Mouse (Mus musculus) testis, postnatal 10 days (tissue): ENCODE results near the gene Filip1l.

Experiments
- DNase-seq: peaks from one replicate; pipeline ENCODE4 v3.0.0; 2021; ENCODE audit warnings: low spot score

Gene Filip1l

DNA sequence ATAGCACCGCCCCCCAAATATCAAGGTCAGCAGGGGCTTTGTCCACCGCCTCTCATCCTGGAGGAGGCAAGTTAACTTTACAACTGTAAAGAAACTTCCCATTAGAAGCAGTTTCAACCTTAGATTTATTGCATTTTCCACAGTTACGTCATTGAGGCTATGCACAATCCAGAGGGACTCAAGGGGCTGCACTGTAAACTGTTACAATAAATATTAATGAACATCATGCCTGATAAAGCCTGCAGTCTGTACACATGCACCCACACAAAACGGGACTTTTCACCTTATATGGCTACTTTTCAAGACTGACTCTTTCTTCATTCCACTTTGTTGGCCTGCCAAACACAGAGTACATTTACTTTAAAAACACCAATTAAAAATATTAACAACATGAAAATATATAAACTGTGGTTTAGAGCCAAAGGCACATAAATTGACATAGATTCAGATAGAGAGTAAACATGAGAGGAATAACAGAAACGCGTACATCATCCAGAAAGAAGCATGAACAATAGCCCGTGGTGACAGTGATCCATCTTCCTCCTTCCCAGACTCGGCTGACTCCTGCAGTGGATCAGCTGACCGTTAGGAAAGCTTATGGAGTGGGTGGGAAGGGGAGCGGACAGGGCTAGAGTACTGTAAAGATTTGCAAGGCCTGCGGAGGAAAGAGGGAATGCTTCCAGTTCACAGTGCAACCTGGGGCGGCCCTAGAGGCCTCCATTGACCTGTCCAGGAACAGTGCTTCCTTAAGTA lies 131.3 kb downstream of the Filip1l start:
- DNase-seq = no peak

DNA sequence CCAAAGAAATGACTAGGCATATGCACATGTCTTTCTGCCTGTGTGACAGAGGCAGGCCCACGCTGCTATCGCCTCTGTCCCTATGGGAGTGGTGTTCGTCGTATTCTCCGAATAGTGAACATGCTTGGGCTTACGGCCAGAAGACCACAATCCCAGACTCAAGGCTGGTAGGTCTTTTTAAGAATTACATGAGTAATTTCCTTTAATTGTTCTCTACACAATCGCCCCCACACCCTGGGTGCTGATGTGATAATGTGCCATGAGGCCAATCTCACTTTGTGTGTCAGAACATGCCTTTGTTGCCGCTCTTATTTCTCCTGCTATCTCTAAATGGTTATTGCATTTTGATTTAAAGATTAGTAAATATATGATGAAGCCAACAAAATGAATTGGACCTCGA lies 132.4 kb downstream of the Filip1l start:
- no peak for DNase-seq

DNA sequence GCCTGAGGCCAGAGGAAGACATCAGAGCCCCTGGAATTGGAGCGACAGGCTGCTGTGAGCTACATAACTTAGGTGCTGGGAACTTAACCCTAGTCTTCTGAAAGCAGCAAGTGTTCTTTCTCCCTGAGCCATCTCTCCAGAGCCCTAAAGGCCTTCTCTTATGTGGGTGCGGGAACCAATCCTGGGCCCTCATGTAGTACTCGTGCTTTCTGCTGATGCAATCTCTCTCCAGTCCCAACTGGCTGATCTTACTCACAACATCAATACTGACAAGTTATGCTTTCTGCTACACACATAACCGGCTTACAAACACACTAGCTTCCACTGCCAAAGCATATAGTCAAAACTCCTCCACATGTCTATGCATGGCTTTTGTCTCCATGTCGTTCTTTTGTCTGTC lies 133.4 kb downstream of the Filip1l start:
- no peak for DNase-seq

DNA sequence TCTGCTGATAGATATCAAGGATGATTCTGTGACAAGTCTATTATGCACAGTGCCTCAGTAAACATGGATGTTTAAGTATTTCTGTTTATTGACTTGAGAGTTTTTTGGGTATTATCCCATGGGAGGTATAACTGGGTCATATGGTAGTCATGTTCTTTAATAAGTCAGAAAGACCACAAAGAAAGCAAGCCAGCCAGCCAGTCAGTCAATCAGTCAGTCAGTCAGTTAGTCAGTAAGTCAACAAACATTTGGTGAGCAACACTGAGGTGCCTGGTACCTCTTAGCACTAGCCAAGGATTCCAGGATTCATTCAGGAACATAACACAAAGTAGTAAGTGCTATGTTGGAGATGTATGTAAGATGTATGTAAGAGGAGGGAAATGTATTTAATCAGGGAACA lies 135.8 kb downstream of the Filip1l start:
- no peak for DNase-seq

DNA sequence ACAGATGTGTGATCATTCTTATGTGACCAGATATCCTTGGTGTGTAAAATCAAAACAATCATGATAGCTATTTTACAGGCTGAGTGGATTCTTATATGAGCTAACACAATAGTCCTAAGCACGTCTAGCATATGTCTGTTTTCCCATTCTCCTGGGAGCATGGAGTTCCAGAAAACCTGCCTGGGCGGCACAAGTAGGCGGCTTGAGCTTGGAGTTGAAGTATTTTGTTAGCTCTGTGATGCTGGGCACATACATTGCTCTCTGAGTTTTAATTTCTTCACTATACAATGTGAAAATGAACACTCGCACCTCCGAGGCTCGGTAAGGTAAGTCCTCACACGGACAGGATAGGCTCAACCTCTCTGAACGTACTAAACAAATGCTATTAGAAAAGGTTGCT lies 137.8 kb downstream of the Filip1l start:
- DNase-seq = no peak

DNA sequence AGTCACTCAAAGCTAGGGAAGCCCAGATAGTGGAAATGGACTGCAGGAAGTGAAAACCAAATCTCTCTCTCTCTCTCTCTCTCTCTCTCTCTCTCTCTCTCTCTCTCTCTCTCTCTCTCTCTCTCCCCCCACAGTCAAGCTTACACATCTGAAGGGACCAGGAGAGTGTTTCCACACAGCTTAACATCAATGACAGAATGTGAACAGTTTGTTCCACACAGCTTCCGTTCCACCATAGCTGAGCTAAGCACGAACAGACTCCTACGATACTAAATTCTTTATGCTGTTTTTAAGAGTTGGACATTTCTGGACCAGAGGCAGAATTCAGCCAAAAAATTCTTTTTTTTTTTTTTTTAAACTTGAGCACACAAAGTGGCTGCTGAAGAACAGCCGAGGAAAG lies 139.0 kb downstream of the Filip1l start:
- DNase-seq = no peak

DNA sequence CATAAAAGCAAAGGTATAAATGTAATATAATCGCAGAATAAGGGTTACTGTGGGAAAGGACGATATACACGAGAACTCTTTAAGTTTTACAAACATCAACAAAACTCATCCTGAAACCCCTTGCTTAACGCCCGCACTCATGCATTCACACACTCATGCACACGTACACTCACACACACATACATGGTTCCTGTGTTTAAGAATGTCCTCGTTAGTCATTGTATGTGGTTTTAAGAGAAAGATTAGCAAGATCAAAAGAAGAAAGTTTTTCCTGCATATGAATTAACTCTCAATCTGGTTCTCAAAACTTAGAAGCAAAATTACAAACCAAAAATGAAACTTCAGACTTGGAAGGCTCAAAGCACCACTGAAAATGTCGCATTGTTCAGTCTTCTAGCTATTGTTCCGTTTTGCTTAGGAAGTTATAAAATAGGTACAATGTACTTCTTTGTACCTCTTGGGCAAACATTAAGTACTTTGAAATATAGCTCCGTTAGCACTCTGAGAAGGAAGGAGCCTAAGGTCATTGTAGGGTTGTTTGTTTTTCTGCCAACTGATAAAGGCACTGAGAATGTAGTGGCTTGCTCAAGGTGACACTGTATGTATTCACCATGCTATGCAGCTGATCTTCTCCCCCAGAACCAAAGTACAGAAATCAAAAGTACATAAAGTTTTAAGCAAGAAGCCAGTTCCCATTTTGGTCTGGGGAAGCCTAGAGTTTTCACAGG lies 142.7 kb downstream of the Filip1l start:
- DNase-seq = no peak

DNA sequence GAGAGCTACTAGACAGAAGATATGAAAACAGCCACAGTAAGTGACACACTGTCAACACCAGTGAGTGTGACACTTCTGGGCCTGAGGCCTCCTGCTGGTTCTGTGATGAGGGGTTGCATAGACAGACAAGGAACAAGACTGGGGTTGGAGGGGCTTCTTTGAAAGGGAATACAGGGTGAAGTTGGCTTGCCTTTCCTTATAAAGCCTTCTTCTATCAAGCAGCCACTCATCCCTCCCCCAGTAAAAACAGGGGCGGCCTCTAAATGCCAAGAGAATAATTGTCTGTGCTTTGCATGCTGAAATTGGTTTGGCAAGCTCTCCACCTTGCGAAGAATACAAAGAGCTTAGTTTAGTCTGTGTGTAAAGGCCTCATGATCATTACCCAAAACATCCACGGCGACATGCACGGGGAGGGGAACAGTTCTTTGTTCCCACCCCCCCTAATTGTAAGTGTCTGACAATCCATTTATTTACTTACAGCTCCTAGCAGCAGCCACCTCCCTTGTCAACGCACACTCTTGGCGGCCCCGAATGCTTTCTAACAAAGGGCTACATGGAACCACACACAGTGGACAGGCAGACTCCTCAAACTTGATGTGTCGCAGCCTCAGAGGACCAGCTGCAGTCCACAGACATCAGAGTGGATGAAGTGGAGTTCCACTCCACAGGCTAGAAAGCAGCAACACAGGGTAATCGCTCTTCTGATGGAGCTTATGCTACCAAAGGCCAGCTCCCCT lies 143.7 kb downstream of the Filip1l start:
- DNase-seq = no peak

DNA sequence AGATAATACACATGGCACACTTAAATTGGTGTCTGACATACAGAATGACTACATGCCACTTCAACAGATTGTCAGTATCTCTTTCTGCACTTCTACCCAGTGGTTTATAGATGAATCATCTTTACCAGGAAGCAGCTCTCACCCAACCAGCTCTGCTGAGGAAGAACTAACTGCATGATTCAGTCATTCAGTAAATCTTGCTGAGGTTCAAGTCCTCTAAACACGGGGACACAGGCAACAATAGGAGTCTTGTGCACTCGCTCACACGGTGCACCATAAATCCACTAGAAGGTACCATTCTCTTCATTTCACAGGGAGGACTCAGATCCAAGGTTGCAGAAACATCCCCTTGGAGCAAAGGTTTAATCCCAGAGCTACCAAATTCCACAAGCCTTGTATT lies 148.0 kb downstream of the Filip1l start:
- no peak for DNase-seq

DNA sequence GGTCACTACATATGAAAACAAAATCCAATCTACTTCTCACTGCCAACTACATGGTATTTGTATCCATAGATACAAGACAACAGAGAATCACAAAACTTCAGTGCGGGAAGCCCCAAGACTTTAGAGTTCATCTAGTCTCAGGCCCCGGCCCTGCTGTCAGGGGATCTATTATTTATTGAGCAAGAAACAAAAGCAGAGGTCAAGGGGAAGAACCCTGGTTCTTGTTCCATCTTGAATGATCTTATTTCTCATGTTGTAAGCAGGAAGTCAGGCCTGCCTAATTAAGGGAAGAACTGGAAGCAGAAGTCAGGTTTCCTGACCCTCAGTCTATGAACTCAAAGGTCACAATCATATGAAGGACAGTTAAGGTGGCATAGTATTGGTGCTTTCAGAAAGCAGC lies 149.3 kb downstream of the Filip1l start:
- DNase-seq = no peak

DNA sequence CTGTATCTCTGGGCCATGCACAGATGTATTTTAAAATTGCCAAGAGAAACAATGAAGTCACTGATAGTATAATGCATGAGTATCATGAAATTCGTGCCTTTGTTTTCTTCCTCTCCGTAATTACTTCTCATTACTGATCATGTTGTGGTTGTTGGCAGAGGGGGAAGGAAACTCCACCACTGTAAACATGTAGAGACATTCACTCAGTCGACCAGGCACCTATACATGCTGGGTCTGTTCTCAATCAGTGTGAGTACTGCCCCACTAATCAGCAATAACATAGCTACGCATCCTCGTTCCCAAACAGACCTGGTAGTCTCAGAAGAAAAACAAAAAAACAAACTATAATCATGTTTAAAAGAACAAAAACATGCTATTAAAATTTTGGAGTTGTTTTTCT lies 149.9 kb downstream of the Filip1l start:
- no peak for DNase-seq

DNA sequence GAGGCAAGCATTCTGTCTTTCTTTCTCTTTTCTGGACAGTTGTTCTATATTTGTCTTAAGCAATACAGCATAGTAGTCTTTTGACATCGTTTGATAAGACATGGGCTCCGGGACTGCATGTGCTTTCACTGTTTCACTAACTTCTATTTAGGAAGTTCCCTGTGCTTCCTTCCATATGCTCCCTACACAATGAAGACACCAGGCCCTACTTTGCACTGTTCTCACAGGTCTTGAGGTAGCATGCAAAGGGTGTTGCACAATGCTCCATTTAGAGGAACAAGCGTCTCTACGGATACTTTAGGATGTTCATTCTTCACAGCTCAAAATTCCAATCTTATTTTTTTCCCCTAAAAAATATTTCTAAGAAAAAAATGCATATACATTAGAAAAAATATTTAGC lies 151.8 kb downstream of the Filip1l start:
- no peak for DNase-seq

DNA sequence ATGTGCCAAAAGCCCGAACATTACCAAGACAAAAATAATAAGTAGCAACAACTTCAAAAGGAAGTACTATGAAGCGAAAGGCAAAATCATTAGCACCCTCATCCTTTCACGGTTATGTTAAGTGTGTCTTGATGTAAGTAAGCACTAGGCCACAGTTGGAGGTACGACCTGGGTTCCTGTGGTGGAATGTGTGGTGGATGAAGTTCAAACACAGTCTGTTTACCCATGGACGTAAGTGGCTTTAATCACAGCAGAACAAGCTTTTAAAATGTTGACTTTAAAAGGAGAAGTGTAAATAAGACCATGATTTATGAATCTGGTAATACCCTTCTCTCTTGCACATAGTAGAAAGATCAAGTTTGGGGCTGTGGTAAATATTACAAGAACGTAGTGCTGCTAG lies 153.2 kb downstream of the Filip1l start:
- no peak for DNase-seq

DNA sequence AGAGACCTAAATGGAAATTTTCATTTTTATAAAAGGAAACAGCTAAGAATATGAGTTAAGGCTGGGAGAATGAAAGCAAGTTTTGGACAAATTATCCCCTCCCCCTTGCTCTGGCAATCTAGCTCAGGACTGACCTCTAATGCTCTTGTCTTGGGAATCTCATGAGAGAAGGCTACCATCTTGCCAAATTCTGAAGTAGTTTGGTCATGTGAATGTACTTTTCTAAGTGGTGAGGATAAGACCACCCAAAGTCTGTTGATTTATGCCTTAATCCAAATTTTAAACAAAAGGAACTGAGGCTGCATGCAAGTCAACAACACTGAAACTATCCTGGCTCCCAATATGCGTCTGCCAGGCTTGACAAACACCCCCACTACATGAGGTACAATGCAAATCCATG lies 155.5 kb downstream of the Filip1l start:
- DNase-seq = no peak

DNA sequence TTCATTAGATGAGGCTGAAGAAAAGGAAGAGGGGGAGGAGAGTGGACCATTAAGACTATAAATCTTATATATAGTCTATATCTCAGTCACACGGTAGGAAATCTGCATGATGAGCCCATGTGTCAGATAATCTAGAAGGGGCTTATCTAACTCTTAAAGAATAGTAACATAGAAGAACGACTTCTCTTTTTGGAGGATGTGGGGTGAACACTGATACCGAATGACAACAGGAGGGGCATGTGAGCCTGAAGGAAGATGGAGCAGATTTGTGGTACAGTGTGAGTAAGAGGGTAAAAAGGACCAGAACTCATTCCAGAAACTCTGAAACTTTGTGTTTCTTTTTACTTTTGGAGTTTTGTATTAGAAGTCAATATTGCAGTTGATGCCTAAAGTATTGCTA lies 156.2 kb downstream of the Filip1l start:
- DNase-seq = no peak

DNA sequence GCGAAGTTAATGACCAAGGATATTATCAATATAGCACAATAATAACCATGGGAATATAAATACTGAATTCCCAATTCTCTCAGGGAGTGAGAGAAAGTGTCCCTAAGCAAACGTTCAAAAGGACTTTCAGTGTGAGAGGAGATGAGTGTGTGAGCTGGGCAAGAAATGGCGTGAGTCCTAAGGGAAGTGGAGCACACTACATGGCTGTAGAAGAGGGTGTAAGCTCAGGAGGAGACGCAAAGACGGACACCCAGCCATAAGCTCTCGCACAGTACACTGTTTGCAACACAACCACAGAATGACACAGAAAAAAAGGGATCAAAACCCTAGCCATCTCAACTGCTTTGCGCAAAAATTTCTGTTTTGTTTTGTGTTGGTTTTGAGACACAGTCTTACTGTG lies 160.7 kb downstream of the Filip1l start:
- no peak for DNase-seq

DNA sequence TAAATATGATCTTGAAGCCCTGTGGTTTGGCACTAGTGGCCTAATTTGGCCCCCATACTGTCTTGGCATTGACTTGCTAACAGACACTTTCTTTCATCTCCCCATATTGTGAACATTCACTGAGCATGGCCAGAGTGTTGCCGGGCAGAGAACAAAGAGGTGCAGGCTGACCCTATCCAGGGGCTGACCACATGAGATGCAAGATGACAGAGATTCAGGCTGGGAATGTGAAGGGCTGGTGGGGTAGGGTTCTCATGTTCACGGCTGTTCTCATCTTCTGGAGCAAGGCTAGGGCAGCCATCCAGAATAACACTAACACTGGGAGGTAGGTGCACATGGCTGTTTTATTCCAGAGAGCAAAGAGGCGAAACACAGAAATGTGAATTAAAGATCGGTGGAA lies 161.5 kb downstream of the Filip1l start:
- DNase-seq = no peak

DNA sequence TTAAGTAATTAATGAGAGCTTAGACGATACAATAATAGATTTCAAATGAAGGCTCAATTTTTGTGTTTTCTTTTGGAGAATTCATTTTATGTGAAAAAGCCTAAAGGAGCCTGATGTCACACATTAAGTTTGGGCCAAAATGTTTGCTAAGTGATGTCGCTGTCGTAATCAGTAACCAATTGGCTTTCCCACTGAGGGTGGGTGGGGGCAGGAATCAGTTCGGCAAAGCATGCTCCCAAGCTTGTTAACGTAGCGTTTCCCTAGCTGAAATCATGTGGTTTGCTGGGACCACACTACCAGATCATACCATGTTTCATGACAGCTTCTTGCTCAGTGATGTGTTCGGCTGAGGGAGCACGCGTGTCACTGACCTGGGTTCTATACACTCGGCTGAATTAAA lies 162.7 kb downstream of the Filip1l start:
- no peak for DNase-seq

DNA sequence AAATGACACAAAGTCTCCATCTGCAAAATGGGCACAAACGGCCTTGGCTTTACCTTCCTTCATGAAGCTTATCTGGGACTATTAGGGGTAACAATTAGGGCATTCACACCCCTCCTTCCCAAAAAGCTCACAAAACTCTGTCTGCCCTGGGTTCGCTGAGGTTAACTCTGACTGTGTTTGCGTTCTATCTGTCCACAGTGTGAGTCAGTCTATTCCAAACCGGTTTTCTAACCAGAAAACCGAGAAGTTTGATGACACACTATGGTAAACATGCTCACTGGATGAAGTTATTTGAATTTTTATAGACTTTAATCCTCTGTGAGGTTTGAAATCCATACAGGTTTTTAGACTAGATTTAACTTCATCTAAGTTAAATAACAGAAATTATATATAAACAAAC lies 172.2 kb downstream of the Filip1l start:
- DNase-seq = no peak

DNA sequence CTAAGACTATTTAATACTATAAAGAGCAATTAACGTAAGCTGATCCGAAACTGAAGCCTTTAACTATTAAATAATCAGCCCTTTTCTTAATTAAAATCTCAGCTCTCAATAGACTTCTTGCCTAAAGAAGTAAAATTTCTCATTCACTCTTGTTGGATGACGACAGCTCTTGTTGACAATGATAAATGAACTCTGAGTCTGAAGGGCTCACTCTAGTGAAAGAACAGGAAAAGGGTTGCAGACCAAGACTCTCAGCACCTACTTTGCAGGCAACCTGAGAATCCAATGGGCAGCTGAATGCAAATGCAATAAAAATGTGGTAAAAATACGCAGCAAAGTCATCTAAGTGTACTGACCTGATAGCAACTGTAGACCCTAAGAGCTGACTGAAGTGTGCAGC lies 172.6 kb downstream of the Filip1l start:
- DNase-seq = no peak

DNA sequence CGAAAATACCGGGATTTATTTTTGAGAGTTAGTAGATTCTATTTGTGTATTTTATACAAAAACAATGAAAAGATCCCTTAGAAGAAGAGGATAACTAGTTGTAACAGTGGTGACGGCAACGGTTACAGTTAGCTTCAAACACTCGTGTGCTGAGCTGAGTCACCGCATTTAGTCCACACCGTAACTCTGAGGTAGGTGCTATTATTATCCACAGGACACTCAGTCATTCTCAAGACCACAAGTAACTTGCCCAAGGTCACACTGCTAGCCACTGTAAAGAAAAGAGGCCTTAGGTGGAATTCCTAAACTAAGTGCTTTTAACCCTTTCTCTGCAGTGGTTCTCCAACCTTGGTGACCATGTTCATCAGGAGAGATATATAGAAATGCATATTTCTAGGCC lies 174.0 kb downstream of the Filip1l start:
- no peak for DNase-seq

DNA sequence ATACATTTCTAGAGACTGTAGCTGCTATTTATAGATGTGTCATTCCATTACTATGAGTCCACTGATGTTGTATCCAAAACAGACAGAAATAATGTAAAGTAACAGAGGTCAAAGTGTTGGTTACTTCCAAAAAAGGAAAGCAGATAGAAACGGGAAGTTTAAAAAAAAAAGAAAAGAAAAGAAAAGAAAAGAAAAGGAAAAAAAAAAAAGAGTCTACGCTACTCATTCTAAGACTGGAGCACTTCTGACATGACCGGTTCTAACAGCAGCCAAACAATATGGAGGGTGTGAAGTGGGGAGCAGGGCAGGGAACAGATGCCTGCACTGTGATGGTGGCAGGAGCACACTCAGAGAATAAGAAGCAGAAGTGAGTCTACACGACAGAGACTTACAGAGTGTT lies 175.6 kb downstream of the Filip1l start:
- no peak for DNase-seq

DNA sequence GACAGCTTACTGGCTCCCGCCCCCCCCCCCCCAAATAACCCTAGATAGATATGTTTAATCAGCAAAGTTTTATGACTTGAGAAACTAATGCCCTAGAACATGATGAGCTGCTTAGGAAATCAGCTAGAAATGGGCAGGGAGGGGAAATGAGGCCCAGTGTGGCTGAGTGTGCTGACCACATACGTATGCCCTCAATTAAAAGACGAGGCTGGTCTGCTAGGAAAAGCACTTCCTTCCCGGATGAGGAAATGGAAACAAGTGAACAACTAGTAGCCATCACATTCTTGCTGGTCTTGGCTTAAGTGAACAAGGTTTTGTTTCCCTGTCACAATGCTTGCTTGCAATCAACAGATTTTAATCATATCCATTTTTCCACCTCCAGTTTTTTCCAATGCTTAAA lies 177.7 kb downstream of the Filip1l start:
- no peak for DNase-seq
